Mouse (Mus musculus) limb, embryonic 15.5 days (tissue): ENCODE results near the gene Zfhx3. TPM values are rescaled to one million over a fixed set of nuclear protein-coding genes. Genes with fewer than 3 reads are reported as not detected.

Source experiments
- ATAC-seq: fragments of 200-750 bp; cut with Nextera tagmentation; 2 replicates; pipeline ENCODE4 v1.8.0; 2017; ENCODE audit warnings: low read depth, moderate TSS enrichment; ENCODE audit not compliant: insufficient number of reproducible peaks, low FRiP score, low TSS enrichment
- H3K27ac ChIP-seq: fragments of 300-500 bp; sonication (generic); 2 replicates; pipeline ENCODE4 v1.5.1; 2015; ENCODE audit warnings: moderate library complexity, mild to moderate bottlenecking, inconsistent platforms
- H3K27me3 ChIP-seq: fragments of 300-500 bp; sonication (generic); 2 replicates; pipeline ENCODE4 v1.6.1; 2015; ENCODE audit warnings: inconsistent platforms
- H3K36me3 ChIP-seq: fragments of 300-500 bp; sonication (generic); 2 replicates; pipeline ENCODE4 v1.6.1; 2015; ENCODE audit warnings: inconsistent platforms
- H3K4me1 ChIP-seq: fragments of 300-500 bp; sonication (generic); 2 replicates; pipeline ENCODE4 v1.6.1; 2015; ENCODE audit warnings: inconsistent platforms
- H3K4me2 ChIP-seq: fragments of 300-500 bp; sonication (generic); 2 replicates; pipeline ENCODE4 v1.6.1; 2015; ENCODE audit warnings: mild to moderate bottlenecking, inconsistent platforms
- H3K4me3 ChIP-seq: fragments of 300-500 bp; sonication (generic); 2 replicates; pipeline ENCODE4 v1.5.1; 2015; ENCODE audit warnings: mild to moderate bottlenecking, inconsistent platforms
- H3K9ac ChIP-seq: fragments of 300-500 bp; sonication (generic); 2 replicates; pipeline ENCODE4 v1.6.1; 2015; ENCODE audit warnings: inconsistent platforms
- H3K9me3 ChIP-seq: fragments of 300-500 bp; sonication (generic); 2 replicates; pipeline ENCODE4 v1.6.1; 2016; ENCODE audit warnings: inconsistent platforms
- WGBS: fragments of 180-500 bp; shearing (Covaris S2); methylation state at CpG from one replicate; pipeline ENCODE4 v1.1.7; 2015; 5-methylcytosine and 5-hydroxymethylcytosine counted together
- polyA plus RNA-seq: library from polyadenylated mRNA; unstranded; fragments of >200 nt; fragmentation: Nextera tagmentation; extraction: Ambion mirVana; gene quantifications from 2 replicates; pipeline ENCODE4 v1.2.1, GENCODE M21; 2015

Gene Zfhx3
- polyA plus RNA-seq, 1 experiment from 2014 or later, result 19.3 TPM

DNA sequence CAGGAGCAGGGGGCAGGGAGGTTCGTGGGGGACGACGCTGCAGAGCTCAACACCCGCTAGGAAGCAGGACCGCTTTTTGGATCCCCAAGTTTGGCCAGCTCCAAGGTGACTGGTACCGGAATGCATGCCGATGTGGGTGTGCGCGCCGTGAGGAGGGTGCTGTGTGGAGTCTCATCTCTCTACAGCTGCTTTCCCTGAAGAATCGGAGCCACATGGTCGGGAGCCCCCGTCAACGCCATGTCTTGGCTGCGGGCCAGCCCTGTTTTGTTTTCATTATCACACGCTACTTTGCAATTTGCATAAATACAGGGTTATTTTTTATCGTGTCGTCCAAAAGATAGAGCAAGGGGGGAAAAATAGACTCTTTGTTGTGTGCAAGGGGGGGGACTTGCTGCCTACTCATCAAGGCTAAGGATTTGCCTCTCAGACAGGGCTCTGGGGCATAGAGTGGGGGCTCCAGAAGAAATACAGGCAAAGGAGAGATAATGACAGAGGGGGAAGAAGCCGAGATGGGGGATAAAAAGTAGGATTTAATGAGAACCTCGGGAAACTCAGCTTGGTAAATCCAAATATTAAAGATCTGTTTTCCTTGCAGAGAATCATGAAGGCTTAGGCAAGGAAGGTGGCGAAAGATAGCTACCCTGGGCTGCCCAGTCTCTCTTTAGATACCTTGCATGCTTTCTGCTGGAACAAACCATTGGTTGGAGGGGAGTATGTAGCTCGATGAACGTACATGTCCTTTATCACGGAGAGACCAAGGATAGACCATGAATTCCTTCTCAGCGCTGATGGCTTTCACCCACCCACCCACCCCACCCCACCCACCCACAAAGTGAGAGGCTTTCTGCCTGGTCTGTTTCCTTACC, 595.5 kb downstream of the Zfhx3 start:
- no peaks in the 10 kb centered on the region for H3K27me3 ChIP-seq
- ATAC-seq, result no peak
- H3K9me3 ChIP-seq, result no peaks in the 10 kb centered on the region
- no peak overlapping the region for H3K9ac ChIP-seq
- no peak overlapping the region for H3K27ac ChIP-seq
- no peak overlapping the region for H3K4me2 ChIP-seq
- no peaks in the 10 kb centered on the region for H3K4me1 ChIP-seq
- WGBS, result 82% methylated on average over 25 of the region's 25 CpGs
- H3K36me3 ChIP-seq, result no peaks in the 10 kb centered on the region
- no peak overlapping the region for H3K4me3 ChIP-seq

GRCm38 (mm10) chr8:108538929-108539555, 596.6 kb downstream of the Zfhx3 start:
- no peak for ATAC-seq
- no peaks in the 10 kb centered on the region for H3K36me3 ChIP-seq
- H3K27ac ChIP-seq, result no peak overlapping the region
- H3K27me3 ChIP-seq, result no peaks in the 10 kb centered on the region
- no peak overlapping the region for H3K9ac ChIP-seq
- no peak overlapping the region for H3K4me3 ChIP-seq
- no peaks in the 10 kb centered on the region for H3K4me1 ChIP-seq
- 63% methylated on average over 8 of the region's 8 CpGs for WGBS
- no peaks in the 10 kb centered on the region for H3K9me3 ChIP-seq
- H3K4me2 ChIP-seq, result no peak overlapping the region

DNA sequence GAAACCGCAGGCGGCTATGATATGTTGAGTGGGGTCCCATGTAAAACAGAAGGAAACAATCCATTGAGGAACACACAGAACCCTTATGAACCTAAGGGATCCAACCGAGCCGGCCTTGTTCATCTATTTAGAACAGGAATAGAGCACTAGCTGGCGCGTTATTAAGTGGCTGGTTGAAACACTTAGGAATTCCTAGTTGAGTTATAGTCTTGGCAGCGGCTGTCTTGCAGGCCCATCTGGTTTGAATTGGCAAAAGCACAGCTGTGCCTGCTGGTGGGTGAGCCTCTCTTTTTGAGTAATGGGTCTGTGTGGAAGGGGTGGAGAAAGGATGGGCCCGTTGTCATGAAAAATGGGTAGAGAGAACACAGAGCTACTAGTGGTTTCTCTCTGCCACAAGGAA, 610.1 kb downstream of the Zfhx3 start:
- Histone ChIP-seq H3K4me3 (no peak overlapping the region), H3K4me1 (peaks cover 21% of the 10 kb centered on the region), H3K9ac (no peak overlapping the region), H3K36me3 (no peaks in the 10 kb centered on the region), H3K27ac (peak overlapping the region; percentile 54; the same call in 1 of the 2 replicates), H3K27me3 (no peaks in the 10 kb centered on the region), H3K9me3 (no peaks in the 10 kb centered on the region), H3K4me2 (peak overlapping the region; percentile 5; the same call in 1 of the 2 replicates)
- no peak for ATAC-seq
- 31% methylated on average over 8 of the region's 8 CpGs for WGBS

GRCm38 (mm10) chr8:108553808-108554577, 611.5 kb downstream of the Zfhx3 start:
- H3K27ac ChIP-seq, result peak overlapping the region; percentile 50; the same call in 1 of the 2 replicates
- no peak for ATAC-seq
- 46% methylated on average over 11 of the region's 11 CpGs for WGBS

DNA sequence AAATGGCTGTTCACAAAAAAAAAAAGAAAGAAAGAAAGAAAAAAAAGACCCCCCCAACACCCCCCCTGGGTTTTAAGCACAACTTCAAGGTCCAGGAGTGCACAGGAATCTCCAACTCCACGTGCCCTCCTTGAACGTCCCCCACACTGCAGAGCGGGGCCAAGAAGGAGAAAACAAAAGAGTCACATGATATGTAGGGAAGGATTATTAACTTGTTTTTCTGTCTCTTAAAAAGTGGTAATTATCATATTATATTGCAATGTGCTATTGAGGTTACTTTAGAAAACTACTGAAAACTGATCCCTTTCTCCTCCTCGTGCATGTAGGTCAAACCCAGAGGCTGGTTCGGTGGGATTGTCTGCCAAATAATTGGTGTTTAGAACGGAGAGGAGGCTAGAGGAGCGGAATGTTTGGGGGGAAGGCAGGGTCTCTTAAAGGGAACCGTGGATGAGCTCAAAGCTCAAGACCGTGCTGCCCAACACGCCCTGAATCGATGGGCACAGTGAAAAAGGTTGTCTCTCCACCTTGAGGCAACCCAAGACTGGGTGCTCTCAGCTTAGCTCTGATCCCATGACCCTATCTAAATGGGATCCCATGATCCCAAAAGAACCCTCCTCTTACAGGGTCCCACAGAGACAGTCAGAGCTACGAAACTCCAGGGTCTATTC, 612.3 kb downstream of the Zfhx3 start:
- 52% methylated on average over 12 of the region's 12 CpGs for WGBS
- H3K27ac ChIP-seq, result no peak overlapping the region
- H3K9me3 ChIP-seq, result no peaks in the 10 kb centered on the region
- no peaks in the 10 kb centered on the region for H3K27me3 ChIP-seq
- no peak overlapping the region for H3K4me2 ChIP-seq
- H3K4me3 ChIP-seq, result no peak overlapping the region
- no peak for ATAC-seq
- peaks cover 21% of the 10 kb centered on the region for H3K4me1 ChIP-seq
- H3K36me3 ChIP-seq, result no peaks in the 10 kb centered on the region
- H3K9ac ChIP-seq, result no peak overlapping the region

More at GRCm38 (mm10) chr8:108553808-108554577, 611.5 kb downstream of the Zfhx3 start:
- no peak overlapping the region for H3K9ac ChIP-seq
- H3K4me3 ChIP-seq, result no peak overlapping the region
- peaks cover 21% of the 10 kb centered on the region for H3K4me1 ChIP-seq
- no peak overlapping the region for H3K4me2 ChIP-seq
- no peaks in the 10 kb centered on the region for H3K36me3 ChIP-seq
- H3K27me3 ChIP-seq, result no peaks in the 10 kb centered on the region
- H3K9me3 ChIP-seq, result no peaks in the 10 kb centered on the region

- no peak for ATAC-seq
Observed at GRCm38 (mm10) chr8:108563420-108563819, 621.0 kb downstream of the Zfhx3 start.

GRCm38 (mm10) chr8:108563934-108564564, 621.6 kb downstream of the Zfhx3 start:
- H3K4me2 ChIP-seq, result no peak overlapping the region
- H3K27ac ChIP-seq, result no peak overlapping the region
- no peak overlapping the region for H3K9ac ChIP-seq
- H3K4me3 ChIP-seq, result no peak overlapping the region
- H3K4me1 ChIP-seq, result peaks cover 4% of the 10 kb centered on the region; the same call in 1 of the 2 replicates
- no peaks in the 10 kb centered on the region for H3K27me3 ChIP-seq
- WGBS, result 53% methylated on average over 7 of the region's 7 CpGs
- no peaks in the 10 kb centered on the region for H3K36me3 ChIP-seq
- no peaks in the 10 kb centered on the region for H3K9me3 ChIP-seq
- ATAC-seq, result no peak

More at GRCm38 (mm10) chr8:108563420-108563819, 621.0 kb downstream of the Zfhx3 start:
- Histone ChIP-seq H3K9me3 (no peaks in the 10 kb centered on the region), H3K36me3 (no peaks in the 10 kb centered on the region), H3K4me1 (peaks cover 4% of the 10 kb centered on the region; the same call in 1 of the 2 replicates), H3K4me3 (no peak overlapping the region), H3K27ac (no peak overlapping the region), H3K9ac (no peak overlapping the region), H3K27me3 (no peaks in the 10 kb centered on the region), H3K4me2 (no peak overlapping the region)
- WGBS, result 80% methylated on average over 6 of the region's 6 CpGs

GRCm38 (mm10) chr8:108566035-108566434, 623.6 kb downstream of the Zfhx3 start:
- no peak for ATAC-seq
- WGBS, result 64% methylated on average over 12 of the region's 12 CpGs

DNA sequence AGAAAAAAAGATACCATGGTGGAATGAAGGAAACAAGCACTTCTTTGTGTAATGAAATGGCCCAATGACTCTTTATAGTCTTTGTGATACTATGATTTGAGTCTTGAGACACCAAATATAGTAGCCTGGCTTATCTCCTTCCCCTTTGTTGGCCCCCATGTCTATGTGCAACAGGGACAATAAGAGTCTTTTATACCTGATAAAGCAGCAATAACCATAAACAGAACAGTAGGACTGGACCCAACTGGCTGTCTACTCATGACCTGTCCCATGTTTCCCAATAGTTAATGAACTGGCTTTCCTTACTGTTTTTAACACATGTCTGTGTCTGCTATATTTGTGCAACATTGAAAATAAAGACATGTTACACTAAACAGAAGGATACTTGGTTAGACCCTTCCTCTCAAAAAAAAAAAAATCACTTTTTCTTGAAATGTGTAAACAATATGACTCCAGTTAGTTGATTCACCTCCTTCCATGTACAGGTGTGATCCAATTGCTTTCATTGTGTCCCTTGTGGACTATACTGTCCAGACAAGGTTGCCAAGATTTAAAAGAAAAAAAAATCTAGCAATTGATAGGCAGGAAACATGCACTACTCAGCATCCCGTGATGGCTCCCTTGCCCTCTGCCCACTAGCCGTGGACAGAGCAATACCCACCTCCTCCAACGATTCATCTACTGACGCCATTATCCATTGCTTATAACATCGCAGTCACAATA, 631.0 kb downstream of the Zfhx3 start:
- 88% methylated on average over 5 of the region's 5 CpGs for WGBS
- no peak overlapping the region for H3K4me3 ChIP-seq
- no peak overlapping the region for H3K4me2 ChIP-seq
- no peaks in the 10 kb centered on the region for H3K27me3 ChIP-seq
- H3K27ac ChIP-seq, result no peak overlapping the region
- H3K4me1 ChIP-seq, result peaks cover 10% of the 10 kb centered on the region; the same call in 1 of the 2 replicates
- H3K9me3 ChIP-seq, result no peaks in the 10 kb centered on the region
- H3K9ac ChIP-seq, result no peak overlapping the region
- no peaks in the 10 kb centered on the region for H3K36me3 ChIP-seq
- no peak for ATAC-seq

More at GRCm38 (mm10) chr8:108566035-108566434, 623.6 kb downstream of the Zfhx3 start:
- Histone ChIP-seq H3K4me3 (no peak overlapping the region), H3K9ac (no peak overlapping the region), H3K36me3 (no peaks in the 10 kb centered on the region), H3K9me3 (no peaks in the 10 kb centered on the region), H3K27ac (no peak overlapping the region), H3K27me3 (no peaks in the 10 kb centered on the region), H3K4me1 (peaks cover 4% of the 10 kb centered on the region; the same call in 1 of the 2 replicates), H3K4me2 (no peak overlapping the region)

- Histone ChIP-seq H3K4me2 (no peak overlapping the region), H3K27me3 (no peaks in the 10 kb centered on the region), H3K27ac (no peak overlapping the region), H3K4me3 (no peak overlapping the region), H3K4me1 (peaks cover 16% of the 10 kb centered on the region; the same call in 1 of the 2 replicates), H3K9me3 (no peaks in the 10 kb centered on the region), H3K36me3 (no peaks in the 10 kb centered on the region), H3K9ac (no peak overlapping the region)
- 36% methylated on average over 7 of the region's 7 CpGs for WGBS
- ATAC-seq, result no peak
Observed at GRCm38 (mm10) chr8:108574101-108574500, 631.7 kb downstream of the Zfhx3 start.
